Mouse (Mus musculus) lung, adult 2 months (tissue): ENCODE measurements around the gene Lrrtm4. TPM values are rescaled to one million over a fixed set of nuclear protein-coding genes. Genes with fewer than 3 reads are reported as not detected.

Source experiments
- DNase-seq: peaks from one replicate; pipeline ENCODE4 v3.0.0; 2022
- H3K4me1 ChIP-seq: fragments of 200-500 bp; 2 replicates; pipeline ENCODE4 v1.6.1; 2011; ENCODE audit warnings: low read length; ENCODE audit not compliant: control insufficient read depth, insufficient read depth
- H3K4me3 ChIP-seq: fragments of 200-500 bp; replicated peaks from 2 replicates; pipeline ENCODE3; 2011; ENCODE audit warnings: low read depth, mild to moderate bottlenecking, control low read depth, low read length; ENCODE audit errors: extremely low read depth
- CTCF ChIP-seq: fragments of 200-500 bp; IDR thresholded peaks from 2 replicates; pipeline ENCODE4 v1.5.1; 2011; ENCODE audit warnings: mild to moderate bottlenecking, low read length, control low read depth; ENCODE audit not compliant: insufficient read depth
- POLR2A ChIP-seq: fragments of 200-500 bp; IDR thresholded peaks from 2 replicates; pipeline ENCODE4 v1.6.1; 2011; ENCODE audit warnings: low read depth, mild to moderate bottlenecking, control low read depth, low read length, borderline replicate concordance; ENCODE audit errors: extremely low read depth
- WGBS: fragments of 180-500 bp; shearing (Covaris S2); methylation state at CpG from one replicate; pipeline ENCODE4 v1.1.7; 2018; 5-methylcytosine and 5-hydroxymethylcytosine counted together
- polyA plus RNA-seq: library from polyadenylated mRNA; depleted of rRNA; stranded (reverse); fragments of >200 nt; gene quantifications from 2 replicates; pipeline ENCODE4 v1.2.3, GENCODE M21; 2012; rRNA removed

Gene Lrrtm4
- polyA plus RNA-seq, 1 experiment: not detected

DNA sequence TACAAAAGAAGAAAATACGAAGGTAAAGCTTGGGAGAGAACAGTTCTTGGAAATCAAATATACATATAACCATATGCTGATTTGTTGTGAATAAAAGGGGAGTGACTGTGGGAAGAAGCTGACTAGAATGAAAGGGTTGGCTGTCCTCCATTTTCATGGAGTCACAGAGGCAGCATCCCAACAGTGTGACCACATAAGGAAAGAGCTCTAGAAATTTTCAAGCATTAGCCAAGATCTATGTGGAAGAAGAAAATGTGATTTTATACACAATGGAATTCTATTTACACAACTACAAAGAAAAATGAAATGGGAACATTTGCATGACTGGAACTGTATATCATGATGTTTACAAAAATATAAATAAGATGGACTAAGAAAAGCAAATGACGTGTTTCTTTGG, 821.1 kb downstream of the Lrrtm4 start:
- H3K4me1 ChIP-seq: no peaks in the 10 kb centered on the region
- DNase-seq: no peak
- WGBS: 63% methylated on average over 2 of the region's 2 CpGs
- no peak for TF ChIP-seq CTCF
- H3K4me3 ChIP-seq: no peak overlapping the region

DNA sequence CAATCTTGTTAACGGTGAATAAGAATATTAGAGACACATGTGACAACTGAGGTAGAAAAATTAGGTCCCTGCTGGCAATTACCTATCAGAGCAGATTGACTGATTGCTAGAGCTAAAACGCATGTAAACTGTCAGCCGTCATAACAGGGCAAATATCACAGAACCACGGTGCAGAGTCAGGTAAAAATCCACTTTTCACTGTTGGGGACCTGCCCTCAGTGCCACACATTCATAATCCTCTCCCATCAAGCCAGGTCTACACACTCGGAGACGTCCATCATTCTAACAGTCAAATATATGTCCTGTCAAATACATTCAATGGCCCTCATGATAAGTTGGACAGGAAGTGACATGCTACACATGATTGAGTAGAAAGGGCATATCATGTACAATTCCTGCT, 826.6 kb downstream of the Lrrtm4 start:
- WGBS: 78% methylated on average over 6 of the region's 6 CpGs
- Histone ChIP-seq H3K4me3 (no peak overlapping the region), H3K4me1 (no peaks in the 10 kb centered on the region)
- no peak for DNase-seq
- TF ChIP-seq CTCF: no peak
- TF ChIP-seq POLR2A: no peak

GRCm38 (mm10) chr6:80856910-80857543, 838.4 kb downstream of the Lrrtm4 start:
- Histone ChIP-seq H3K4me3 (no peak overlapping the region), H3K4me1 (no peaks in the 10 kb centered on the region)
- WGBS: 74% methylated on average over 13 of the region's 13 CpGs
- no peak for TF ChIP-seq CTCF
- TF ChIP-seq POLR2A: no peak
- DNase-seq: no peak

Other genes starting within 250 kb of the Lrrtm4 start
- gene Gm20594, start 201.0 kb upstream of the Lrrtm4 start, polyA plus RNA-seq: not detected in 2 replicates